Mouse (Mus musculus): Measurements from ENCODE around the gene Cadm3. TPM values are rescaled to one million over a fixed set of nuclear protein-coding genes. Genes with fewer than 3 reads are reported as not detected.
"Not testable (repeated sequence)": the region's sequence is repeated elsewhere in the genome, so short reads cannot be mapped to it uniquely, and the experiment has no call there.

Gene Cadm3
- total and polyA plus RNA-seq, 3 experiments, result 0.44 TPM; not detected in 2

GRCm38 (mm10) chr1:173323839-173324585 is 43.5 kb downstream of the Cadm3 start:
- no peaks in the 10 kb centered on the region for H3K36me3 ChIP-seq (replicated peaks)
- TF ChIP-seq CTCF (IDR thresholded peaks at IDR 0.05; ENCODE audit: low read depth, low read length), result 0 out of 2 replicates have a peak, but pooled peaks have one; percentile 22
- TF ChIP-seq POLR2AphosphoS5 (IDR thresholded peaks at IDR 0.05; ENCODE audit: insufficient replicate concordance, low read depth, low read length), result no peak
- ATAC-seq (ENCODE audit: extremely low read depth, insufficient number of reproducible peaks, low FRiP score, poor library complexity, severe bottlenecking), result no peak
- H3K9me3 ChIP-seq (replicated peaks), result no peaks in the 10 kb centered on the region
- DNase-seq (ENCODE audit: low spot score), result no peak
- H3K27me3 ChIP-seq (ENCODE audit: insufficient read depth, low read length), result no peaks in the 10 kb centered on the region
- peaks cover 11% of the 10 kb centered on the region for H3K4me1 ChIP-seq (ENCODE audit: insufficient read depth, low read depth, low read length)
- no peak overlapping the region for H3K4me3 ChIP-seq (ENCODE audit: low read depth, low read length)

GRCm38 (mm10) chr1:173322249-173322627 is 45.3 kb downstream of the Cadm3 start:
- no peaks in the 10 kb centered on the region for H3K27me3 ChIP-seq (ENCODE audit: insufficient read depth, low read length)
- DNase-seq (ENCODE audit: low spot score) (no peak), ATAC-seq (ENCODE audit: extremely low read depth, insufficient number of reproducible peaks, low FRiP score, poor library complexity, severe bottlenecking) (no peak; the same call in 1 of the 2 replicates)
- H3K4me1 ChIP-seq (ENCODE audit: insufficient read depth, low read depth, low read length), result peaks cover 10% of the 10 kb centered on the region
- H3K36me3 ChIP-seq (replicated peaks), result no peaks in the 10 kb centered on the region
- no peaks in the 10 kb centered on the region for H3K9me3 ChIP-seq (replicated peaks)
- no peak overlapping the region for H3K4me3 ChIP-seq (ENCODE audit: low read depth, low read length)
- TF ChIP-seq TAL1 (conservative IDR thresholded peaks at IDR 0.05; ENCODE audit: low read depth, low read length) (no peak), GATA2 (IDR thresholded peaks at IDR 0.05; ENCODE audit: borderline replicate concordance, low read depth, low read length) (no peak), CTCF (IDR thresholded peaks at IDR 0.05; ENCODE audit: low read depth, low read length) (no peak), POLR2AphosphoS5 (IDR thresholded peaks at IDR 0.05; ENCODE audit: insufficient replicate concordance, low read depth, low read length) (no peak), GATA1 (IDR thresholded peaks at IDR 0.05; ENCODE audit: borderline replicate concordance, low read length) (no peak)

GRCm38 (mm10) chr1:173321593-173322248 is 45.8 kb downstream of the Cadm3 start:
- no peak for ATAC-seq (ENCODE audit: extremely low read depth, insufficient number of reproducible peaks, low FRiP score, poor library complexity, severe bottlenecking)
- no peak for TF ChIP-seq CTCF (IDR thresholded peaks at IDR 0.05; ENCODE audit: low read depth, low read length)
- TF ChIP-seq GATA1 (IDR thresholded peaks at IDR 0.05; ENCODE audit: borderline replicate concordance, low read length), result no peak
- no peak for TF ChIP-seq POLR2AphosphoS5 (IDR thresholded peaks at IDR 0.05; ENCODE audit: insufficient replicate concordance, low read depth, low read length)
- TF ChIP-seq TAL1 (conservative IDR thresholded peaks at IDR 0.05; ENCODE audit: low read depth, low read length), result no peak
- no peak for TF ChIP-seq GATA2 (IDR thresholded peaks at IDR 0.05; ENCODE audit: borderline replicate concordance, low read depth, low read length)
- DNase-seq (ENCODE audit: low spot score), result no peak
- Histone ChIP-seq H3K4me1 (ENCODE audit: insufficient read depth, low read depth, low read length) (peaks cover 14% of the 10 kb centered on the region), H3K9me3 (replicated peaks) (0 out of 2 replicates have a peak, but pooled peaks cover 2% of the 10 kb centered on the region), H3K36me3 (replicated peaks) (no peaks in the 10 kb centered on the region), H3K4me3 (ENCODE audit: low read depth, low read length) (no peak overlapping the region), H3K27me3 (ENCODE audit: insufficient read depth, low read length) (no peaks in the 10 kb centered on the region)

- no peaks in the 10 kb centered on the region for H3K36me3 ChIP-seq (replicated peaks)
- DNase-seq (ENCODE audit: low spot score), result no peak
- TF ChIP-seq GATA2 (IDR thresholded peaks at IDR 0.05; ENCODE audit: borderline replicate concordance, low read depth, low read length) (no peak), GATA1 (IDR thresholded peaks at IDR 0.05; ENCODE audit: borderline replicate concordance, low read length) (no peak), CTCF (IDR thresholded peaks at IDR 0.05; ENCODE audit: low read depth, low read length) (no peak), POLR2AphosphoS5 (IDR thresholded peaks at IDR 0.05; ENCODE audit: insufficient replicate concordance, low read depth, low read length) (no peak), TAL1 (conservative IDR thresholded peaks at IDR 0.05; ENCODE audit: low read depth, low read length) (no peak)
- H3K27me3 ChIP-seq (ENCODE audit: insufficient read depth, low read length), result no peaks in the 10 kb centered on the region
- no peak overlapping the region for H3K4me3 ChIP-seq (ENCODE audit: low read depth, low read length)
- 0 out of 2 replicates have a peak, but pooled peaks cover 2% of the 10 kb centered on the region for H3K9me3 ChIP-seq (replicated peaks)
- peaks cover 14% of the 10 kb centered on the region for H3K4me1 ChIP-seq (ENCODE audit: insufficient read depth, low read depth, low read length)
- ATAC-seq (ENCODE audit: extremely low read depth, insufficient number of reproducible peaks, low FRiP score, poor library complexity, severe bottlenecking), result peak; percentile 64
Observed at GRCm38 (mm10) chr1:173317925-173318477, 49.5 kb downstream of the Cadm3 start.

GRCm38 (mm10) chr1:173315725-173316124 is 51.8 kb downstream of the Cadm3 start:
- DNase-seq (ENCODE audit: low spot score) (no peak), ATAC-seq (ENCODE audit: extremely low read depth, insufficient number of reproducible peaks, low FRiP score, poor library complexity, severe bottlenecking) (no peak)
- H3K4me3 ChIP-seq (ENCODE audit: low read depth, low read length), result no peak overlapping the region
- H3K27me3 ChIP-seq (ENCODE audit: insufficient read depth, low read length), result no peaks in the 10 kb centered on the region
- H3K4me1 ChIP-seq (ENCODE audit: insufficient read depth, low read depth, low read length), result peaks cover 4% of the 10 kb centered on the region
- no peaks in the 10 kb centered on the region for H3K36me3 ChIP-seq (replicated peaks)
- no peak for TF ChIP-seq CTCF (IDR thresholded peaks at IDR 0.05; ENCODE audit: low read depth, low read length)
- 0 out of 2 replicates have a peak, but pooled peaks cover 2% of the 10 kb centered on the region for H3K9me3 ChIP-seq (replicated peaks)

DNA sequence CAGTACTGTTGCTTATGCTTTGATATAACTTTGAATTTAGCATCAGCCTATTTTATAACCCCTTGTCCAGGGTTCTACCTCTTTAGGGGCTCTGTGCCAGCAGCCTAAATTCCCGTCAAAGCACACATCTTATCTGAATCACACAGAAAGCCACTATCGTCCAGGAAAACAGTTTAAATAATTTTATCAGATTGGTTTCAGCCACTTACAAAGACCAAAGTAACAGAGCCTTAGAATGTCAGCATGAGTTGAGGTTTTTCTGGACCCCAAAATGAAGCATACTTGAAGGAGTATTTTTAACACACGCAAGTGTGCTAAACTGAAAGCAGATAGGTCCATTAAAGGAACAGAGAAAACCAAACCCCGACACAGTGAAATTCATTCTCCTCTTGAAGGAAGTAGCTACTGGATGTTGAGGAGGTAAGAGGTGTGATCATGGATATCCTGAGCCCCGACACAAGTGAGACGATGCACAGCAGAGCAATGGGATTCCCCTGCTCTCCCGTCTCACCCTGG is 53.9 kb downstream of the Cadm3 start:
- not testable (repeated sequence) for H3K4me3 ChIP-seq (ENCODE audit: low read depth, low read length); H3K4me1 ChIP-seq (ENCODE audit: insufficient read depth, low read depth, low read length); H3K9me3 ChIP-seq (replicated peaks); H3K27me3 ChIP-seq (ENCODE audit: insufficient read depth, low read length); H3K36me3 ChIP-seq (replicated peaks); DNase-seq (ENCODE audit: low spot score)
- 0 out of 2 replicates have a peak, but pooled peaks have one; percentile 12 for ATAC-seq (ENCODE audit: extremely low read depth, insufficient number of reproducible peaks, low FRiP score, poor library complexity, severe bottlenecking)

- H3K9me3 ChIP-seq (replicated peaks); ATAC-seq (ENCODE audit: extremely low read depth, insufficient number of reproducible peaks, low FRiP score, poor library complexity, severe bottlenecking); DNase-seq (ENCODE audit: low spot score); H3K4me1 ChIP-seq (ENCODE audit: insufficient read depth, low read depth, low read length); H3K36me3 ChIP-seq (replicated peaks); H3K27me3 ChIP-seq (ENCODE audit: insufficient read depth, low read length); H3K4me3 ChIP-seq (ENCODE audit: low read depth, low read length): not testable (repeated sequence)
Observed at GRCm38 (mm10) chr1:173302795-173303194, 64.7 kb downstream of the Cadm3 start.
